Mouse (Mus musculus) lung, embryonic 16.5 days (tissue): ENCODE measurements at regions not wholly inside any gene's neighbourhood (a gene's known extent, or its start where the extent isn't known, plus 50 kb on each side); places are given as distances from the start of the nearest gene placed in this dataset.

Source experiments
- ATAC-seq: fragments of 200-750 bp; cut with Nextera tagmentation; 2 replicates; pipeline ENCODE4 v1.8.0; 2017; ENCODE audit warnings: low read depth, mild to moderate bottlenecking, moderate library complexity
- H3K27ac ChIP-seq: fragments of 300-500 bp; sonication (generic); 2 replicates; pipeline ENCODE4 v1.5.1; 2014; ENCODE audit warnings: mild to moderate bottlenecking, control low read depth, low read length
- H3K27me3 ChIP-seq: fragments of 300-500 bp; sonication (generic); 2 replicates; pipeline ENCODE4 v1.6.1; 2014; ENCODE audit warnings: low read depth, low read length, mixed read lengths; ENCODE audit not compliant: control insufficient read depth, insufficient read depth
- H3K36me3 ChIP-seq: fragments of 300-500 bp; sonication (generic); 2 replicates; pipeline ENCODE4 v1.6.1; 2014; ENCODE audit warnings: low read length; ENCODE audit not compliant: control insufficient read depth, insufficient read depth
- H3K4me1 ChIP-seq: fragments of 300-500 bp; sonication (generic); replicated peaks from 2 replicates; pipeline ENCODE4 v1.6.1; 2014; ENCODE audit warnings: low read length, mixed read lengths; ENCODE audit not compliant: control insufficient read depth, insufficient read depth
- H3K4me2 ChIP-seq: fragments of 300-500 bp; sonication (generic); 2 replicates; pipeline ENCODE4 v1.6.1; 2014; ENCODE audit warnings: low read depth, low read length, control low read depth
- H3K4me3 ChIP-seq: fragments of 300-500 bp; sonication (generic); 2 replicates; pipeline ENCODE4 v1.5.1; 2014; ENCODE audit warnings: mild to moderate bottlenecking, low read length, control low read depth
- H3K9ac ChIP-seq: fragments of 300-500 bp; sonication (generic); 2 replicates; pipeline ENCODE4 v1.6.1; 2014; ENCODE audit warnings: low read length, control low read depth
- H3K9me3 ChIP-seq: fragments of 300-500 bp; sonication (generic); 2 replicates; pipeline ENCODE4 v1.6.1; 2016; ENCODE audit warnings: low read length; ENCODE audit not compliant: control insufficient read depth
- WGBS: fragments of 180-500 bp; shearing (Covaris S2); extraction: QIAGEN DNeasy Blood & Tissue Kit; methylation state at CpG from one replicate; pipeline ENCODE4 v1.1.7; 2014; 5-methylcytosine and 5-hydroxymethylcytosine counted together

DNA sequence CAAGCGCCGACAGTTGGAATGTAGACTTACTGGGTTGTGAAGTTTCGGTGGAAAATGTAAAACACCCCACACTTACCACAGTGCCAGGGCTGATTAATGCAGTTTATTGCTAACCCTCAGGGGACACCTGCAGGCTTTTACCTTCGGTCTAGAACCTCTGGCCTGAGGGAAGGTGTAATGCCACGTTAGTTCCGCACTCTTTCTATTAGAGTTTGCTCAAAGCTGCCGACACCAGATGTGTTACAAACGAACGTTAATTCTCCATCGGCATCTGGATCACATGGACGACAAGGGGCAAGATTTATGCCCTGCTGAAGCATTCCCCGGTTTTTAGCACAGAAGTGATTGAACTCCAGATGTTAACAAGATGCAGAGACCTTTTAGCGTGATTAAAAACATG, 57.7 kb upstream of the Gorab start:
- no peak overlapping the region for H3K9ac ChIP-seq
- no peak for ATAC-seq
- H3K36me3 ChIP-seq: no peaks in the 10 kb centered on the region
- no peaks in the 10 kb centered on the region for H3K9me3 ChIP-seq
- H3K4me3 ChIP-seq: no peak overlapping the region
- no peaks in the 10 kb centered on the region for H3K27me3 ChIP-seq
- H3K4me1 ChIP-seq: no peaks in the 10 kb centered on the region
- 79% methylated on average over 13 of the region's 13 CpGs for WGBS
- no peak overlapping the region for H3K27ac ChIP-seq
- no peak overlapping the region for H3K4me2 ChIP-seq

DNA sequence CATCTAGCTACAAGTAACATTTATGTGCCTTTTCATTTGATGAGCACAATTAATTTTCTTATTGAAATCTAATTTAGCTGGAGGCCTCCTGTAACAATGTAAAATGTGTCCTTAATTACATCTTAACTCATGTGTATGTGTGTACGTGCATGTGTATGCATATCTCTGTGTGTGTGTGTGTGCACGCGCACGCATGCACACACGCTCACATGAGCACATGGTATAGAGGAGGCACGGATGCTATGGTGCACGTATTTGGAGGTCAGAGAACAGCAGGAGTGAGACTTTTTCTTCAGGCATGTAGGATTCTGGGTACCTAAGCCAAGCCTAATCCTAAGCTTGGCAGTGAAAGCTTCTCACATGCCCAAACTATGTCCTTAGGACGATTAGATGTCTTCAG, 52.9 kb upstream of the Gorab start:
- no peaks in the 10 kb centered on the region for H3K27me3 ChIP-seq
- no peak overlapping the region for H3K4me2 ChIP-seq
- H3K9ac ChIP-seq: no peak overlapping the region
- no peak overlapping the region for H3K4me3 ChIP-seq
- ATAC-seq: no peak
- H3K36me3 ChIP-seq: no peaks in the 10 kb centered on the region
- H3K27ac ChIP-seq: no peak overlapping the region
- no peaks in the 10 kb centered on the region for H3K4me1 ChIP-seq
- no peaks in the 10 kb centered on the region for H3K9me3 ChIP-seq
- 90% methylated on average over 8 of the region's 8 CpGs for WGBS
